Mouse (Mus musculus) embryo, embryonic 11 days (tissue): ENCODE measurements around the gene Lep.

ENCODE experiments used
- DNase-seq: peaks from one replicate; pipeline ENCODE4 v3.0.0-alpha.2; 2015

The Lep gene

GRCm38 (mm10) chr6:29059846-29060685 lies at the start of gene Lep:
Gene Lep, plus strand, starts transcription at chr6:29060220.
- no peak for DNase-seq

DNA sequence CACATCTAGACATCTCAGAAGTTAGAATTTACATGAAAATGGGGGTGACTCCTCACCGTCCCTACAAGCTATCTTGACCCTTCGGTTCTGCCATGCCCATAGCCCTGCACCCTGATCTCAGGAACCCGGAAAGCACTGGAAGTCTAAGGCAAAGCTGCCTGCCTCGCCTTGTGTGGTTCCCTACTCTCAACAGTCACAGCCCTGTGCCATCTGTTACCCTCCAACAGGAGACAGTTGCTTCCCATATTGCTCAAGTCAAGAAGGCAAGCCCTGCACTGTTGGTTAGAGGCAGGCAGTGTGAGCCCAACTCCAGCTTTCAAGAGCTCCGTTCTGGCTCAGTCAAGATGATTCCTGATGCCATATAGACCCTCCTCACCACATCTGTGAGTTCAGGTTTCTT lies 48.4 kb upstream of the Lep start:
- DNase-seq, result no peak

GRCm38 (mm10) chr6:29013216-29013615 lies 46.8 kb upstream of the Lep start:
- DNase-seq, result no peak

- DNase-seq, result peak; percentile 56
Observed at GRCm38 (mm10) chr6:29016891-29017412, 43.1 kb upstream of the Lep start.

GRCm38 (mm10) chr6:29019756-29020720 lies 40.0 kb upstream of the Lep start:
- no peak for DNase-seq

- DNase-seq, result no peak
Observed at GRCm38 (mm10) chr6:29020937-29021336, 39.1 kb upstream of the Lep start.

GRCm38 (mm10) chr6:29021501-29021900 lies 38.5 kb upstream of the Lep start:
- no peak for DNase-seq

DNA sequence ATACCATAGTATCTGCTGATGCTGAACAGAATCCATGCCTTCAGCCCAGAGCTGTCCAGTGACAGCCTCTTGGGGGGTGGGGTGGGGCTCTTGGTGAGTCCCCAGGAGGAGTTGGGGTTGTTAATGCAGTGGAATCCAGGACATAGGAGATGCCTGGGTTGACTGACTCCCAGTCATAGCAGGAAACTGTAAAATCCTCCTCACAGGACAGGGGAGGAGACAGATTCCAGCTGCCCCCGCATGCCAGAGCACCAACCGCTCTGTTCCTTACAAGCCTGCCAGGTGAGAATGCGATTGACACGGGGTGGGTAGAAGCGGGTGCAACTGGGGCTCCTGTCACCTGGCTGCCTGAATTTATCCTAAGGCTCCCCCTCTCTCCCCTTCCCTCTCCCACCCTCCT lies 37.9 kb upstream of the Lep start:
- no peak for DNase-seq

- DNase-seq, result peak; percentile 78
Observed at GRCm38 (mm10) chr6:29023206-29023967, 36.6 kb upstream of the Lep start.

DNA sequence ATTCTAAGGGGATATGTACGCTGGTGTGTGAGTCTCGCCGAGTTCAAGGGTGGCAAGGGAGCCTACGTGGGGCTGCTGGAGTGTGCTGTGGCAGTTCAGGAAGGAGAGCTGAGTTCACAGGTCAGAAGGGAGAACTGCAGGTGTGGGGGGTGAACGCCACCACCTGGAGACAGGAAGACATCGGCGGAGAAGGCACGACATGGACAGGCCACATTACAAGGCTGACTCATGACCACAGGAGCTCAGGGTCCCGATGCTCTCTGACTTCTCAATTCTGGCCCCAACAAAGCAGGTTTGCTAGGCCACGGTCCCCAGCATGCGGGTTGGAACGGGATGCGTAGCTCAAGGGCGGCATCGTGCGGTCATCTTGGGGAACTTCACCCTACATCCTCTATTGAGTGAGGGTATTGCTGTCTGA lies 36.0 kb upstream of the Lep start:
- DNase-seq, result peak; percentile 88

GRCm38 (mm10) chr6:29025796-29026482 lies 34.1 kb upstream of the Lep start:
- no peak for DNase-seq

- no peak for DNase-seq
Observed at GRCm38 (mm10) chr6:29026766-29027165, 33.3 kb upstream of the Lep start.

DNA sequence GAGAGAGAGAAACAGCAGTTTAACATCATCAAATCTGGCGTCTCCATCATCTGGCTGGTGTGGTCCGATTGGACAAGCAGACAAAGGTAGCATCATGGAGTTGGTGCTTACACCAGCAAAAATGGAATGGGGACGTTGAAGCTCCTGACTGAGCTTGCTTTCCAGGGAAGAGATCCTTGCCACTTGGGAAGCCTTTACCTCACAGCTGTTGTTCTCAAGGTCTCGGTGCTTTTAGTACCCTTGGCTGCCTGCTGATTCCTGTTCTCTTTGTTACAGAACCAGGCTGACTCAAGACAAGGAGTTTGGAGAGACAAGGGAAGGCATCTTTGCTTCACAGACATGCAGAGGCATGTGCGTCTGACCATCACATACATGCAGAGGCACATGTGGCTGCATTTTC lies 31.9 kb upstream of the Lep start:
- DNase-seq, result no peak

DNA sequence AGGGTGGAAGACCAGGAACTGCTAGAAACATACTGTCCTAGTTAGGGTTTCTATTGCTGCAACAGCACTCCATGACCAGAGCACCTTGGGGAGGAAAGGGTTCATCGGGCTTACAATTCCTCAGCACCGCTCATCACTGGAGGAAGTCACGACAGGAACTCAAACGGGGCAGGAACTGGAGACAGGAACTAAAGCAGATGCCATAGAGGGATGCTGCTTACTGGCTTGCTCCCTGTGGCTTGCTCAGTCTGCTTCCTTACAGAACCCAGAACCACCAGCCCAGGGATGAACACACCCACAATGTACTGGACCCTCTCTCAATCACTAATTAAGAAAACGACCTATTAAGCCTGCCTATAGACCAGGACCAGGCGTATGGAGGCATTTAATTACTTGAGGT lies 30.5 kb upstream of the Lep start:
- DNase-seq, result no peak

DNA sequence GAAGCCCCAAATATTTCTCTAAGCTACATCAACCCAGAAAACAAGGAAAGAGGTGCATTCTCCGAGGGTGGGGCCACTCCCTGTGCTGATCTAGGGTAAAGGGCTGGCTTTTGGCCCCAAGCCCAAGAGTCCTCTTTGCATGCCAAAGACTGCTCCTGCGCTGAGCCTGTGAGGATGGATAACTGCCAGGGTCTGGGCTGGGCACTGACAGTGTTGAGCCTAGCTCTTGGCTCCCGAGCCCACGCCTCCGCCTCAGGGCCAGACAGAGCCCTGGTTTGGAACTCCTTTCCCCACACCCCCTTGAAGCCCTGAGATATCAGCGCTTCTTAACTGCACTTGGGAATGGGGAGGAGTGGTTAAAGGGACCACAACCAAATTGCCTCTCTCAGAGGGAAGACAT lies 28.8 kb upstream of the Lep start:
- no peak for DNase-seq

DNA sequence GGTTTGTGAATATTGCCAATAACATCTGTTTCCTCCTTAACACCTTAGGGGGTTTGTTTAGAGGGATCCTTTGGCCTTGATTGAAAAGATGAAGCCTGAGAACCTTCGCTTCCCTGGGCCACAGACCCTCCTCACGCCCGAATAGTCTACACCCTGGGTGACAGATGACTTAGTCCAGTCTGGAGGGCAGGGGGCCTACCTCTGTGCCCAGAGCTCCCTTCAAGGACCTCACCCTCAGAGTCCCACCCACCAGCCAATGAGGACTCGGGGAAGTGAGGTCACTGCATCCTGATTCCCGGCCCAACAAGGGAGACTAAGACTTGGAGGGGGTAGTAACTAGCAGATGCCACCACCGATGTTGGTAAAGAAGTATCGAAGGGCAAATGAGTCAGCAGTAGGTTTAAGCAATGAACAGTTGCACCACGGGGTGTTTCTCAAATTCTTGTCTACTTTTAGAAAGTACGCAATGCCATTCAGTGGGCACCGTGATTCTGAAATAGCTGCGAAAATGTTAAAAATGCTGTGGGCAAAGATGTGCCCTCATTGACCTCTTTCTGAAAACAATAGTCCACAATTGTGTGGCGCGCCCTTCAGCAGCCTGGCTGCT lies 28.2 kb upstream of the Lep start:
- no peak for DNase-seq

DNA sequence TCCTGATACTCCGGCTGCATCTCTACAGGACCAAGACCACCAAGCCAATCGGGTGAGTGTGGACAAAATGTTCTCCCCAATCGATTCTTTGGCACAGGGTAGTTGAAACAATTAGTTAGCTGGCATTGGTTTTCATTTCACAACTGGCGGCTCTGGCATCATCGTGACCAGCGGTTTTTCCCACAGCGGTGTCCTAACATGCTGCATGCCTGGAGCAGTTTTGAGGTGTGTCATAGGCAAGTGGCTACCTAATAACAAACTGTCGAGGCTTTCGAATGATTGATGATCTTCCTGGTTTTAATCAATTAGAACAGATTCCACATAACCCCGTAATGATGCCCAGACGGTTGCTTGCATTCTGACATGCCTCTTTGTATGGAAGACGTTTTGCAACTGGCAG lies 27.6 kb upstream of the Lep start:
- DNase-seq, result no peak

GRCm38 (mm10) chr6:29033981-29034646 lies 25.9 kb upstream of the Lep start:
- no peak for DNase-seq

DNA sequence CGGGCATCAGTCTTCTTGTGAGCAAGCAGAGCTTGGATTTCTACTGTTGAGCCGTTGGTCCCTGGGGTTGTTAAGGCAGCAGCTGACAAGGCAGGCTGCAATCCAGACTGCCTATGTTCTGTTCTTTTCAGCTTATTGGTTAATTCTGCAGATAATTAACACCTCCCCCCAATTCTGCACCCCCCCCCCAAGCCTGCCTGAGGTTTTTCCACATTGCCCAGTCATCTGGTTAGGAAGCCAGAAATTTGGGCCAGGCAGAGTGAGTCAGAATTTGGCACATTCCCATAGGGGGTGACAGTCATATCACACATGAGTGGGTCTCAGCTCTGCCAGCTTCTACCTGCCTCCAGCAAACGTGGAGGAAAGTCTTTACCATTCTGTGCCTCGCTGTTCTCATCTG lies 23.3 kb upstream of the Lep start:
- DNase-seq, result no peak

GRCm38 (mm10) chr6:29040266-29040665 lies 19.8 kb upstream of the Lep start:
- DNase-seq, result no peak

- DNase-seq, result no peak
Observed at GRCm38 (mm10) chr6:29044029-29044428, 16.0 kb upstream of the Lep start.
